Mouse (Mus musculus) embryonic facial prominence, embryonic 10.5 days (tissue): Measurements from ENCODE around the gene Bex3. TPM values are rescaled to one million over a fixed set of nuclear protein-coding genes. Genes with fewer than 3 reads are reported as not detected.

ENCODE experiments used
- polyA plus RNA-seq: library from polyadenylated mRNA; unstranded; fragments of >200 nt; fragmentation: Nextera tagmentation; extraction: Ambion mirVana; gene quantifications from 2 replicates; pipeline ENCODE4 v1.2.1, GENCODE M21; 2016

Gene Bex3
- polyA plus RNA-seq, 1 experiment from 2014 or later = 691 TPM

Other genes with a start within 250 kb of the Bex3 start
- 36.0 and 40.5 TPM in 2 replicates for gene Arxes1, start 236.9 kb upstream of the Bex3 start, polyA plus RNA-seq
- 249 and 257 TPM in 2 replicates for gene Bex2, start 202.0 kb upstream of the Bex3 start, polyA plus RNA-seq
- not detected in 2 replicates for gene Nxf3, start 185.0 kb upstream of the Bex3 start, polyA plus RNA-seq
- gene Bex4, start 131.3 kb upstream of the Bex3 start, polyA plus RNA-seq = 96.6 and 96.9 TPM in 2 replicates
- gene Tceal8, start 97.9 kb upstream of the Bex3 start, polyA plus RNA-seq = 209 and 213 TPM in 2 replicates
- gene Tceal5, start 66.4 kb upstream of the Bex3 start, polyA plus RNA-seq = 4.8 and 5.6 TPM in 2 replicates
- 0.58 and 0.82 TPM in 2 replicates for gene Tceal7, start 55.5 kb upstream of the Bex3 start, polyA plus RNA-seq
- gene Bex1, start 54.7 kb upstream of the Bex3 start, polyA plus RNA-seq = 135 and 145 TPM in 2 replicates
- gene Tceal9, start 25.2 kb upstream of the Bex3 start, polyA plus RNA-seq = 471 and 531 TPM in 2 replicates
- gene Kir3dl1, start 247.7 kb downstream of the Bex3 start, polyA plus RNA-seq = not detected in 2 replicates